Mouse (Mus musculus): ENCODE measurements around the gene Il17c. TPM values are rescaled to one million over a fixed set of nuclear protein-coding genes. Genes with fewer than 3 reads are reported as not detected.

Gene Il17c
- polyA plus RNA-seq, 1 experiment = not detected

GRCm38 (mm10) chr8:122460524-122461472 is 39.0 kb downstream of the Il17c start, which contains the start of gene Snai3:
Gene Snai3 (minus strand): TSS chr8:122460733.
- H3K36me3 ChIP-seq (ENCODE audit: control insufficient read depth) = no peaks in the 10 kb centered on the region; the same call in 1 of the 2 replicates
- H3K4me1 ChIP-seq (ENCODE audit: control insufficient read depth) = peaks cover 26% of the 10 kb centered on the region
- peaks cover 7% of the 10 kb centered on the region; the same call in 1 of the 2 replicates for H3K9me3 ChIP-seq (ENCODE audit: control insufficient read depth, low read length)
- TF ChIP-seq GATA1 (IDR thresholded peaks at IDR 0.05; ENCODE audit: low read length) (no peak), TAL1 (IDR thresholded peaks at IDR 0.05; ENCODE audit: low read length) (no peak)
- peak within 1 kb of the TSS; percentile 17 for H3K4me3 ChIP-seq (replicated peaks)
- peaks cover 80% of the 10 kb centered on the region for H3K27me3 ChIP-seq (ENCODE audit: control insufficient read depth)

GRCm38 (mm10) chr8:122461473-122462148 is 39.8 kb downstream of the Il17c start:
- no peak for TF ChIP-seq GATA1 (IDR thresholded peaks at IDR 0.05; ENCODE audit: low read length)
- TF ChIP-seq TAL1 (IDR thresholded peaks at IDR 0.05; ENCODE audit: low read length) = no peak
- H3K4me3 ChIP-seq (replicated peaks) = no peak overlapping the region
- peaks cover 26% of the 10 kb centered on the region for H3K4me1 ChIP-seq (ENCODE audit: control insufficient read depth)
- peaks cover 7% of the 10 kb centered on the region; the same call in 1 of the 2 replicates for H3K9me3 ChIP-seq (ENCODE audit: control insufficient read depth, low read length)
- H3K27me3 ChIP-seq (ENCODE audit: control insufficient read depth) = peaks cover 72% of the 10 kb centered on the region
- H3K36me3 ChIP-seq (ENCODE audit: control insufficient read depth) = peaks cover under 1% of the 10 kb centered on the region

- no peak for TF ChIP-seq GATA1 (IDR thresholded peaks at IDR 0.05; ENCODE audit: low read length)
- TF ChIP-seq TAL1 (IDR thresholded peaks at IDR 0.05; ENCODE audit: low read length) = no peak
- Histone ChIP-seq H3K4me3 (replicated peaks) (no peak overlapping the region), H3K27me3 (ENCODE audit: control insufficient read depth) (peaks cover 64% of the 10 kb centered on the region), H3K4me1 (ENCODE audit: control insufficient read depth) (peaks cover 26% of the 10 kb centered on the region), H3K9me3 (ENCODE audit: control insufficient read depth, low read length) (peaks cover 7% of the 10 kb centered on the region; the same call in 1 of the 2 replicates), H3K36me3 (ENCODE audit: control insufficient read depth) (peaks cover 10% of the 10 kb centered on the region)
Observed at GRCm38 (mm10) chr8:122462510-122462909, 40.7 kb downstream of the Il17c start.

DNA sequence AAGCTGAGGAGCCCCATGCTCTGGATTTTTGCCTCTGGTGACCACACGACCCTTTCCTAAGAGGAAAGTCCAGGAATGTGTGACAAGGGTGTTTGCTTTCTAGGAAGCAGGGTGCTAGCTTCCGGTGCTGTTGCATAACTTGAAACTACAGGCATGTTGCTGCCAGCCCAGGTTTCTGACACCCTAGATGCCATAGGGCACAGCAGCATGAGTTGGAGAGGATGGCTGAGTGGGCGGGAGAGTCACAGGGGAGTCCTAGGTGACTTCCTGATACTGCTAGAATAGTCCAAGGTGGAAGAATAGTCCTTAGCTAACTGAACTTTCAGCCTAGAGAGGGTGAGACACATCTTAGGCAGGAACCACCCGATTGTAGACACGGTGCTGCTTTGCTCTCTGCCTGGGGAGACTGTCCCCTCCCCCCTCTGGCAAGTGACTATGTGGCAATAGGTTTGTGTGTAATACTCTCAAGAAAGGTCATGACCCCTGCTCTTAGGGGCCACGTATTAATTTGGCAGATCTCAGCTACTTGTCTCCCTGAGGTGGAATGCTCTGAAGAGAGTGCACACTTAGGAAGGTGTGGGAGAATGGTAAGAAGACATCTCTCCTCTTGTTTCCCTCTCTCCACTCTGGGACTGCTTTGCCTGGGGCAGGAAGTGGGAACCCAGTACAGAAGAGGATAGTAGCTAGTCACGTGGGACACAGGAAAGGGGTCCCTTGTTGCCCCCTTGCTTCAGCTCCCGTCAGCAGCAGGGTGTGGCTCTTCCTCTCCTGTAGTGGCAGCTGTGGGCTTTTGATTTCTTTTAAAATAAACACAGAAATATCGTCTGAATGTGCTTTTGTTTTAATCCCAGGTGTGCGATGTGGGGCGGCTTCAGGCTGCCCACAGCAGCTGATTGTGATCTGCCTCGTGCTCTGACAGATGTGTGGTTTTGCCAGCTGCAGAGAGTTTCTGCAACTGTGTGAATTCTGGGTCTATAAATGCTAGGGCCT is 42.1 kb downstream of the Il17c start:
- H3K9me3 ChIP-seq (ENCODE audit: control insufficient read depth, low read length) = peaks cover 7% of the 10 kb centered on the region; the same call in 1 of the 2 replicates
- peaks cover 53% of the 10 kb centered on the region for H3K27me3 ChIP-seq (ENCODE audit: control insufficient read depth)
- no peak overlapping the region for H3K4me3 ChIP-seq (replicated peaks)
- TF ChIP-seq GATA1 (IDR thresholded peaks at IDR 0.05; ENCODE audit: low read length) (no peak), TAL1 (IDR thresholded peaks at IDR 0.05; ENCODE audit: low read length) (no peak)
- H3K4me1 ChIP-seq (ENCODE audit: control insufficient read depth) = peaks cover 26% of the 10 kb centered on the region
- H3K36me3 ChIP-seq (ENCODE audit: control insufficient read depth) = peaks cover 22% of the 10 kb centered on the region

DNA sequence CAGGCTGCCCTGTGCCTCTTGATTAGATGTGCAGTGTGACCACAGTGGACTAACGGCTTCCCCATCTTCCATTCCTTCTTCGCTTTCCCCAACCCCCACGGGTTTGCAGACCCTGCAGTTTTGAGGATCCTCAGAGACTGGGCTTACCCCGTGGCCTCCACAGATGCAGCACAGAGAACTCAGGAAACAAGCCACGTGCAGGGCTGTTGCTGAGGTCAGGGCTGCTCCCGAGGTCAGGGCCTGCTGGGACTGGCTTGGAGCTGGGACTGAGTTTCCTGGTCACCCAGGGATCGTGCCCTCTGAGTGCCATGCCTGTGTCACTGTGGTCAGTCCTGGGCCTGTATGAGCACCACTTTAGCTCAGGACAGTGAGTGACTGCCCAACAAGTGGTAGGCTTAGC is 43.2 kb downstream of the Il17c start:
- peaks cover 26% of the 10 kb centered on the region for H3K4me1 ChIP-seq (ENCODE audit: control insufficient read depth)
- H3K36me3 ChIP-seq (ENCODE audit: control insufficient read depth) = peaks cover 31% of the 10 kb centered on the region
- peaks cover 43% of the 10 kb centered on the region for H3K27me3 ChIP-seq (ENCODE audit: control insufficient read depth)
- TF ChIP-seq GATA1 (IDR thresholded peaks at IDR 0.05; ENCODE audit: low read length) (no peak), TAL1 (IDR thresholded peaks at IDR 0.05; ENCODE audit: low read length) (no peak)
- H3K9me3 ChIP-seq (ENCODE audit: control insufficient read depth, low read length) = peaks cover 7% of the 10 kb centered on the region; the same call in 1 of the 2 replicates
- no peak overlapping the region for H3K4me3 ChIP-seq (replicated peaks)

DNA sequence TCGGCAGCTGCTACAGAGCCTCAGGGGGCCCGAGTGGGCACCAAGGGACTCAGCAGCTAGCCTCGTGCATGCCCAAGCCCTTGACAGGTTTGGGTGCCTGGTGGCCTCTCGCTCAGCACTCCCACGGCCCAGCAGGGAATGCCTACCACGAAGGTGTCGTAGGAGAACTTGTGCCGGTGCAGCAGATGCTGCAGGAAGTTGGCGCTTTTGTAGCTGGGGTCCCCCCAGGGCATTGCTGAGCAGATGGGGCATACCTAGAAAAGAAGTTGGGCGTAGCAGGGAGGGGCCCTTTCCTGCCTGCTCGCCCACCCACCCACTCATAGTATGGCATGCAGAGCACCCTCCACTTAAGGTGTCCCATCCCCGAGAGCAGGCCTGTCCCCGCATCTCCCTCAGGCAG is 46.0 kb downstream of the Il17c start:
- Histone ChIP-seq H3K36me3 (ENCODE audit: control insufficient read depth) (peaks cover 44% of the 10 kb centered on the region), H3K4me1 (ENCODE audit: control insufficient read depth) (peaks cover 15% of the 10 kb centered on the region), H3K27me3 (ENCODE audit: control insufficient read depth) (peaks cover 14% of the 10 kb centered on the region), H3K9me3 (ENCODE audit: control insufficient read depth, low read length) (no peaks in the 10 kb centered on the region), H3K4me3 (replicated peaks) (no peak overlapping the region)
- TF ChIP-seq TAL1 (IDR thresholded peaks at IDR 0.05; ENCODE audit: low read length) (no peak), GATA1 (IDR thresholded peaks at IDR 0.05; ENCODE audit: low read length) (no peak)

- TF ChIP-seq GATA1 (IDR thresholded peaks at IDR 0.05; ENCODE audit: low read length) = no peak
- TF ChIP-seq TAL1 (IDR thresholded peaks at IDR 0.05; ENCODE audit: low read length) = no peak
- peaks cover 14% of the 10 kb centered on the region for H3K4me1 ChIP-seq (ENCODE audit: control insufficient read depth)
- H3K4me3 ChIP-seq (replicated peaks) = no peak overlapping the region
- peaks cover 55% of the 10 kb centered on the region for H3K36me3 ChIP-seq (ENCODE audit: control insufficient read depth)
- no peaks in the 10 kb centered on the region for H3K9me3 ChIP-seq (ENCODE audit: control insufficient read depth, low read length)
- no peaks in the 10 kb centered on the region for H3K27me3 ChIP-seq (ENCODE audit: control insufficient read depth)
Observed at GRCm38 (mm10) chr8:122469407-122469806, 47.6 kb downstream of the Il17c start.

DNA sequence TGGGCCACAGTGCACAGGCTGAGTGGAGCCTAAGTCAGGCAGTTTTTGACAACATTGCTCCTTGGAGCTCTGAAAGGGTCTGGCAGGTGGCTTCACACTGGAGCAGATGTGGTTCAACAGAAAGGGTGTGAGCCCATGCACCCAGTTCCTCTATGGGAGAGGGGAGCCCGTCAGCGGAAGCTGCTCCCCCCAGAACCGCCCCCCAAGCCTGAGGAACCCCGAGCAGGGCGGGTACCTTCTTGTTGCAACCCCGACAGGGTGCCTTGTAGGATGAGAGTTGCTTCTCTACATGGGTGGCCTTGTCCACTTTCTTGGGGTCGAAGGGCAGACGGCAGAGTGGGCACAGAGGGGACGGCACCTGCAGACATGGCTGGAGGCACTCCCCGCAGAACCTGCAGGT is 48.1 kb downstream of the Il17c start:
- Histone ChIP-seq H3K27me3 (ENCODE audit: control insufficient read depth) (no peaks in the 10 kb centered on the region), H3K4me1 (ENCODE audit: control insufficient read depth) (peaks cover 18% of the 10 kb centered on the region), H3K4me3 (replicated peaks) (no peak overlapping the region), H3K36me3 (ENCODE audit: control insufficient read depth) (peaks cover 55% of the 10 kb centered on the region), H3K9me3 (ENCODE audit: control insufficient read depth, low read length) (no peaks in the 10 kb centered on the region)
- TF ChIP-seq TAL1 (IDR thresholded peaks at IDR 0.05; ENCODE audit: low read length) = no peak
- no peak for TF ChIP-seq GATA1 (IDR thresholded peaks at IDR 0.05; ENCODE audit: low read length)
